36 mouse cellular contexts compared by ENCODE assay signal in the genomic region with DNA sequence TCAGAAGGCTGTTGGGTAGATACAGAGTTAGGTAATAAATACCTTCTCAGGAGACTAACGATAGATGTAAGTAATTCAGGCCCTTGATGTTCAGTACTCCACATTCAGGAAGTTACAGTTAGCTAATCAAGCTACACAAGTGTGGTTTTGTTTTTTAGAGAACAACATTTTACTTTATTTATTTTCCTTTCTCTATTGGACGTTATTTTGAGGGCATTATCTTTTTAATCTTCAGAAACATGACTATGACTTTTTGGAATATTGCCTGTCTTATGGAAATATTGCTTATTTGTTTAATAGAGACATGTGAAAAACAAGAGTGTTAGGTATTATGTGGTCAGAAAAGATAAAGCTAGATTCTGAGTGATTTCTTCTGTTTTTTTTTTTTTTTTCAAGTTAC. TPM values are rescaled to one million over a fixed set of nuclear protein-coding genes. Genes with fewer than 3 reads are reported as not detected.
A peak's percentile ranks its signal among the peaks of the same experiment; 100 is the strongest.
DNase-seq lines count a peak whose midpoint lies in the region; ATAC-seq and TF ChIP-seq lines count a peak whose summit lies in the region.
"Had no signal": no experiment of that assay in that cellular context is flagged by ENCODE, and none has a peak within 500 bp of the region (broad histone marks: within the 10 kb centered on the region; RNA-seq: fewer than 3 reads in every experiment).

No protein-coding gene starts in this region.

- no peak overlapping the region for H3K4me3 ChIP-seq in layer of hippocampus, adult 2 months
- peak overlapping the region in 1 of 2 experiments; percentile 33; a peak in 2 of 4 replicates for H3K4me3 ChIP-seq in MEL (ENCODE audit: control insufficient read depth in 1 of 2, insufficient read depth in 1 of 2, low read depth in 2 of 2, low read length in 2 of 2)
- H3K4me3 ChIP-seq: heart, embryonic 15.5 days; intestine, embryonic 15.5 days; limb, embryonic 12.5 days; neural tube, embryonic 12.5 days had no signal

- no peak for TF ChIP-seq POLR2A in MEL (IDR thresholded peaks at IDR 0.05; ENCODE audit: control insufficient read depth in 1 of 2, insufficient read depth in 1 of 2, low read depth in 1 of 2, low read length in 2 of 2, poor library complexity in 1 of 2)

- TF ChIP-seq EP300 in MEL (IDR thresholded peaks at IDR 0.05; ENCODE audit: low read depth in 1 of 2, low read length in 2 of 2) = peak; percentile 93 to 97

- no peak for DNase-seq in layer of hippocampus, adult 2 months (ENCODE audit: low spot score in 2 of 2)
- no peak for DNase-seq in layer of hippocampus, adult 18-20 months (ENCODE audit: low spot score in 2 of 2)
- DNase-seq in MEL (ENCODE audit: low read depth, low spot score) = peak; percentile 82
- DNase-seq in naive thymus-derived CD4-positive, alpha-beta T cell, adult 2 months (ENCODE audit: low read depth) = peak; percentile 40
- no peak for DNase-seq in c-Kit-positive CD71-positive TER-119-positive erythroid progenitor cells, embryonic 14.5 days (ENCODE audit: low spot score)
- no peak for DNase-seq in kidney, adult 9 months
- DNase-seq in heart, adult 11 months = no peak
- DNase-seq: adrenal gland, postnatal 25 days; cerebellum, adult 2 months; cerebellum, postnatal 25 days; gastrocnemius, postnatal 36 days; lung, postnatal 36 days; midbrain, embryonic 14.5 days; spleen, adult 18-20 months; thymus, postnatal 25 days had no signal

- ATAC-seq in inflammation-experienced regulatory T-cells, adult 6 months = peak; percentile 61
- ATAC-seq: forebrain, embryonic 14.5 days; hindbrain, embryonic 16.5 days; intestine, embryonic 15.5 days had no signal

- H3K9ac ChIP-seq in MEL (ENCODE audit: control insufficient read depth, low read depth, low read length, poor library complexity, severe bottlenecking) = peak overlapping the region; percentile 13; the same call in 1 of the 2 replicates
- H3K9ac ChIP-seq: heart, embryonic 15.5 days; intestine, embryonic 15.5 days; limb, embryonic 12.5 days; neural tube, embryonic 12.5 days had no signal

- peak overlapping the region; percentile 81 for H3K27ac ChIP-seq in layer of hippocampus, adult 2 months
- H3K27ac ChIP-seq in MEL (ENCODE audit: control insufficient read depth, low read depth, low read length) = no peak overlapping the region
- H3K27ac ChIP-seq: heart, embryonic 15.5 days; intestine, embryonic 15.5 days; limb, embryonic 12.5 days; neural tube, embryonic 12.5 days had no signal

- TF ChIP-seq CTCF in layer of hippocampus, adult 2 months (conservative IDR thresholded peaks at IDR 0.05) = no peak
- TF ChIP-seq CTCF in MEL (IDR thresholded peaks at IDR 0.05 in 2 of 3, conservative IDR thresholded peaks at IDR 0.05 in 1 of 3; ENCODE audit: control insufficient read depth in 1 of 3, insufficient read depth in 1 of 3, low read depth in 2 of 3, low read length in 3 of 3, poor library complexity in 1 of 3, severe bottlenecking in 1 of 3) = no peak

- H3K9me3 ChIP-seq in MEL (replicated peaks; ENCODE audit: insufficient read depth, low read length) = no peaks in the 10 kb centered on the region
- H3K9me3 ChIP-seq: heart, embryonic 15.5 days; intestine, embryonic 15.5 days; limb, embryonic 12.5 days; neural tube, embryonic 12.5 days had no signal

- H3K36me3 ChIP-seq in MEL (ENCODE audit: control insufficient read depth in 1 of 2, insufficient read depth in 2 of 2, low read length in 2 of 2) = peaks cover 6 to 40% of the 10 kb centered on the region in 2 experiments
- H3K36me3 ChIP-seq: heart, embryonic 15.5 days; intestine, embryonic 15.5 days; limb, embryonic 12.5 days; neural tube, embryonic 12.5 days had no signal

- H3K4me1 ChIP-seq in MEL (ENCODE audit: control insufficient read depth in 1 of 2, insufficient read depth in 2 of 2, low read length in 2 of 2) = peaks cover 18 to 21% of the 10 kb centered on the region in 2 experiments
- H3K4me1 ChIP-seq: heart, embryonic 15.5 days; intestine, embryonic 15.5 days; limb, embryonic 12.5 days; neural tube, embryonic 12.5 days had no signal

- peaks cover 57% of the 10 kb centered on the region for H3K79me2 ChIP-seq in MEL (ENCODE audit: control insufficient read depth, insufficient read depth, low read length, poor library complexity)

- H3K27me3 ChIP-seq in MEL (ENCODE audit: control insufficient read depth in 1 of 2, insufficient read depth in 2 of 2, low read length in 2 of 2) = no peaks in the 10 kb centered on the region
- H3K27me3 ChIP-seq: CH12.LX; heart, embryonic 15.5 days; intestine, embryonic 15.5 days; limb, embryonic 12.5 days; neural tube, embryonic 12.5 days had no signal

- no peak for TF ChIP-seq RAD21 in MEL (IDR thresholded peaks at IDR 0.05; ENCODE audit: low read depth, low read length)

TF ChIP-seq in MEL, 35 proteins besides CTCF, POLR2A, EP300 and RAD21:
- no peak for TF ChIP-seq USF2 (IDR thresholded peaks at IDR 0.05; ENCODE audit: borderline replicate concordance in 1 of 2, insufficient read depth in 1 of 2, low read depth in 1 of 2, low read length in 2 of 2)
- TF ChIP-seq MAFK (IDR thresholded peaks at IDR 0.05; ENCODE audit: borderline replicate concordance, low read depth, low read length) = no peak
- peak; percentile 89 for TF ChIP-seq GATA1 (IDR thresholded peaks at IDR 0.05; ENCODE audit: low read depth, low read length)
- peak; percentile 64; the same call in 1 of the 2 replicates for TF ChIP-seq CHD1 (IDR thresholded peaks at IDR 0.05; ENCODE audit: low read depth, low read length)
- no peak for TF ChIP-seq NELFE (IDR thresholded peaks at IDR 0.05; ENCODE audit: low read depth, low read length)
- no peak for TF ChIP-seq NRF1 (IDR thresholded peaks at IDR 0.05; ENCODE audit: insufficient read depth, low read depth, low read length, poor library complexity, severe bottlenecking)
- no peak for TF ChIP-seq JUND (IDR thresholded peaks at IDR 0.05; ENCODE audit: low read depth, low read length)
- TF ChIP-seq RCOR1 (IDR thresholded peaks at IDR 0.05; ENCODE audit: low read depth, low read length) = peak; percentile 63; the same call in 1 of the 2 replicates
- no peak; the same call in 1 of the 2 replicates for TF ChIP-seq ZMIZ1 (IDR thresholded peaks at IDR 0.05; ENCODE audit: low read depth, low read length)
- peak; percentile 91; the same call in 1 of the 2 replicates for TF ChIP-seq MEF2A (IDR thresholded peaks at IDR 0.05; ENCODE audit: extremely low read depth, insufficient replicate concordance, low read depth, low read length, poor library complexity, severe bottlenecking)
- TF ChIP-seq ELF1 (IDR thresholded peaks at IDR 0.05; ENCODE audit: low read depth, low read length) = peak; percentile 77
- peak; percentile 87 for TF ChIP-seq SIN3A (IDR thresholded peaks at IDR 0.05; ENCODE audit: low read length)
- peak; percentile 61; the same call in 1 of the 2 replicates for TF ChIP-seq HCFC1 (IDR thresholded peaks at IDR 0.05; ENCODE audit: low read depth, low read length)
- peak; percentile 82 for TF ChIP-seq TCF12 (IDR thresholded peaks at IDR 0.05; ENCODE audit: low read depth, low read length)
- TF ChIP-seq ZNF384 (IDR thresholded peaks at IDR 0.05; ENCODE audit: low read depth, low read length) = peak; percentile 78
- peak; percentile 53; the same call in 1 of the 2 replicates for TF ChIP-seq BHLHE40 (IDR thresholded peaks at IDR 0.05; ENCODE audit: borderline replicate concordance, low read depth, low read length)
- 0 out of 2 replicates have a peak, but pooled peaks have one; percentile 53 for TF ChIP-seq MYC (IDR thresholded peaks at IDR 0.05; ENCODE audit: low read depth, low read length)
- TF ChIP-seq ETS1 (IDR thresholded peaks at IDR 0.05; ENCODE audit: low read depth, low read length) = peak; percentile 90
- peak; percentile 51 for TF ChIP-seq MXI1 (IDR thresholded peaks at IDR 0.05; ENCODE audit: low read depth, low read length)
- peak; percentile 90 for TF ChIP-seq MYB (IDR thresholded peaks at IDR 0.05; ENCODE audit: low read depth, low read length)
- TF ChIP-seq USF1 (IDR thresholded peaks at IDR 0.05; ENCODE audit: low read depth, low read length) = no peak
- TF ChIP-seq TAL1 (IDR thresholded peaks at IDR 0.05; ENCODE audit: low read length) = no peak
- TF ChIP-seq POLR2AphosphoS5 (IDR thresholded peaks at IDR 0.05; ENCODE audit: borderline replicate concordance, low read depth, low read length) = no peak

RNA-seq across cellular contexts. Expression of gene Esyt2, which starts 12.2 kb away (rescaled TPM):
- 10 to 100 TPM; 61.2 to 73.0 TPM for total RNA-seq in layer of hippocampus, adult 2 months (2021)
- total RNA-seq in layer of hippocampus, adult 18-20 months (2021) = 10 to 100 TPM; 64.9 to 69.9 TPM
- 43.2 and 47.5 TPM in 2 replicates for total RNA-seq in MEL (2012; rRNA removed)
- polyA plus RNA-seq in MEL (2012; ENCODE audit: insufficient read depth in 1 of 2, insufficient read length in 2 of 2, low read depth in 1 of 2, low replicate concordance in 2 of 2, missing spikeins in 1 of 2) = 10 to 100 TPM; 45.3 to 77.7 TPM
- 10 to 100 TPM; 42.0 to 63.3 (median 61.0) TPM for polyA plus RNA-seq in inflammation-experienced regulatory T-cells, adult 6 months (2017; shearing (Covaris generic))

RNA-seq across cellular contexts. Expression of gene Gm11027, which starts 18.0 kb away (rescaled TPM):
- total RNA-seq in layer of hippocampus, adult 2 months (2021) = not detected
- total RNA-seq in layer of hippocampus, adult 18-20 months (2021) = not detected
- not detected in 2 replicates for total RNA-seq in MEL (2012; rRNA removed)
- polyA plus RNA-seq in MEL (2012; ENCODE audit: insufficient read depth in 1 of 2, insufficient read length in 2 of 2, low read depth in 1 of 2, low replicate concordance in 2 of 2, missing spikeins in 1 of 2) = not detected
- 1 to 10 TPM in 1 of 3 experiments, not detected in 2; 2.2 TPM for polyA plus RNA-seq in inflammation-experienced regulatory T-cells, adult 6 months (2017; shearing (Covaris generic))
- total RNA-seq: adrenal gland, adult 18-20 months; adrenal gland, postnatal 25 days; CH12.LX; ES-E14; gastrocnemius, postnatal 36 days; heart, postnatal 25 days; layer of hippocampus, postnatal 14 days; liver, adult 2 months had no signal
- polyA plus RNA-seq: cerebellum, adult 2 months; embryonic facial prominence, embryonic 11.5 days; forebrain, embryonic 14.5 days; heart, embryonic 15.5 days; hindbrain, embryonic 11.5 days; hindbrain, embryonic 16.5 days; intestine, embryonic 15.5 days; kidney, adult 2 months; kidney, postnatal 0 days; large intestine, adult 2 months; limb, embryonic 12.5 days; liver, adult 2 months; liver, embryonic 16.5 days; lung, embryonic 16.5 days; midbrain, embryonic 14.5 days; neural tube, embryonic 12.5 days; stomach, embryonic 16.5 days had no signal

RNA-seq across cellular contexts. Expression of gene Wdr60, which starts 30.4 kb away (rescaled TPM):
- 10 to 100 TPM; 17.9 to 20.6 TPM for total RNA-seq in layer of hippocampus, adult 2 months (2021)
- total RNA-seq in layer of hippocampus, adult 18-20 months (2021) = 10 to 100 TPM; 16.2 to 16.4 TPM
- 18.3 and 19.8 TPM in 2 replicates for total RNA-seq in MEL (2012; rRNA removed)
- 10 to 100 TPM in 1 of 2 experiments, not detected in 1; 21.0 TPM for polyA plus RNA-seq in MEL (2012; ENCODE audit: insufficient read depth in 1 of 2, insufficient read length in 2 of 2, low read depth in 1 of 2, low replicate concordance in 2 of 2, missing spikeins in 1 of 2)
- polyA plus RNA-seq in inflammation-experienced regulatory T-cells, adult 6 months (2017; shearing (Covaris generic)) = 1 to 10 TPM in 2 of 3 experiments, not detected in 1; 1.2 to 1.9 TPM

Comparison
In these comparisons a context has a peak if more than half of its experiments do, and no peak if none do; other contexts are left out.
1. DNase-seq: peak in MEL (single experiment) and naive thymus-derived CD4-positive, alpha-beta T cell, adult 2 months (single experiment); none in layer of hippocampus, adult 2 months (0 of 2), layer of hippocampus, adult 18-20 months (0 of 2), c-Kit-positive CD71-positive TER-119-positive erythroid progenitor cells, embryonic 14.5 days (single experiment), kidney, adult 9 months (single experiment) and heart, adult 11 months (single experiment).